Mouse (Mus musculus) erythroblast, adult 5-6 weeks (primary cell): ENCODE results near the gene Dck. TPM values are rescaled to one million over a fixed set of nuclear protein-coding genes. Genes with fewer than 3 reads are reported as not detected.
"Not testable (repeated sequence)": the region's sequence is repeated elsewhere in the genome, so short reads cannot be mapped to it uniquely, and the experiment has no call there.

Experiments used
- ATAC-seq: replicated peaks from 2 replicates; pipeline ENCODE4 v1.8.0; 2016; ENCODE audit warnings: moderate number of reproducible peaks, mild to moderate bottlenecking, moderate TSS enrichment, inconsistent platforms; ENCODE audit not compliant: poor library complexity, low FRiP score, severe bottlenecking
- total RNA-seq, 2 experiments: library from RNA; stranded (forward) in 1 of 2; stranded (reverse) in 1 of 2; fragments of 150-400 nt in 1 of 2; fragments of 200-764, 138-1000 nt in 1 of 2; gene quantifications; 2 replicates each; pipeline versions ENCODE4 v1.2.3 to v1.2.4; 2015 to 2017; ENCODE audit warnings: low replicate concordance in 2 of 2

Dck gene
- 66.0 and 106 TPM in 2 replicates for total RNA-seq (2015; ENCODE audit: low replicate concordance)
- total RNA-seq (2017; ENCODE audit: low replicate concordance) = 75.0 and 113 TPM in 2 replicates

DNA sequence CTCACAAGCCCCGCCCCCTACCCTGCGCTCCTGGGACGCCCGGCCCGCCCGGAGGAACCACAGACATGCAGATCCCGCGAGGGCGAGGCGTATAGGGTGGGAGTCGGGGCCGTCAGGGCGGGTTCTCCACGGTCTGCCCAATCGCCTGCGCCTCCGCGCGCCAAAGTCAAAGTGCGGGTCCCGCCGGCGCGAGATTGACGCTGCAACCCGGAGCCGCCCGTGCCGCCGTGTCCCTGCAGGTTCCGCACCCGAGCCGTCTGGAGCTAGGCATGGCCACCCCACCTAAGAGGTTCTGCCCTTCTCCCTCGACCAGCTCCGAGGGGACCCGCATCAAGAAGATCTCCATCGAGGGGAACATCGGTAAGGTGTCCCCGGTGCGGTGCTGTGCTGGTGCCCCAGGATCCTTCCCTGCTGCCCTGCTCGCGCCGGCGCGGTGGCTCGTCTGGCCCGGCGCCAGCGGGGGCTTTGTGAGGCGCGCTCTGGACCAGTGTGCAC is at the start of gene Dck:
Dck (plus strand) TSS at position 10 of the 495 bp plus-strand sequence.
- peak; percentile 89 for ATAC-seq

DNA sequence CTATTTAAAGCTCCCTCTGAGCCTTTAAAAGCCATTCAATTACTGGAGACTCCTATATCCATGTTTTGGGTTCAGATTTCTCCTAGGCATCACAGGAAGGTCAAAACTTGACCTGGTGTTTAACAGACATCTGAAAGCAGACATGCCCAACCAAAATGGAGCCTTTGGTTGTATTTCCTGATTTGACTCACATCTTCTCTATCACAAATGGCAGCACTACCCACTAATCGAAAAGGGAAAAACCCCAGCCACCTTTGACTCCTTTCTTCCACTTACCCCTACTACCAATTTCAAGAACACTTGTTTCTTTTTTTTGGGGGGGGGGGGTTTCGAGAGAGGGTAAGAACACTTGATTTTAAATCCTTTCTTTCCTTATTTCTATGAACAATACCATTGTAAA is 47.8 kb upstream of the Dck start:
- ATAC-seq = no peak

DNA sequence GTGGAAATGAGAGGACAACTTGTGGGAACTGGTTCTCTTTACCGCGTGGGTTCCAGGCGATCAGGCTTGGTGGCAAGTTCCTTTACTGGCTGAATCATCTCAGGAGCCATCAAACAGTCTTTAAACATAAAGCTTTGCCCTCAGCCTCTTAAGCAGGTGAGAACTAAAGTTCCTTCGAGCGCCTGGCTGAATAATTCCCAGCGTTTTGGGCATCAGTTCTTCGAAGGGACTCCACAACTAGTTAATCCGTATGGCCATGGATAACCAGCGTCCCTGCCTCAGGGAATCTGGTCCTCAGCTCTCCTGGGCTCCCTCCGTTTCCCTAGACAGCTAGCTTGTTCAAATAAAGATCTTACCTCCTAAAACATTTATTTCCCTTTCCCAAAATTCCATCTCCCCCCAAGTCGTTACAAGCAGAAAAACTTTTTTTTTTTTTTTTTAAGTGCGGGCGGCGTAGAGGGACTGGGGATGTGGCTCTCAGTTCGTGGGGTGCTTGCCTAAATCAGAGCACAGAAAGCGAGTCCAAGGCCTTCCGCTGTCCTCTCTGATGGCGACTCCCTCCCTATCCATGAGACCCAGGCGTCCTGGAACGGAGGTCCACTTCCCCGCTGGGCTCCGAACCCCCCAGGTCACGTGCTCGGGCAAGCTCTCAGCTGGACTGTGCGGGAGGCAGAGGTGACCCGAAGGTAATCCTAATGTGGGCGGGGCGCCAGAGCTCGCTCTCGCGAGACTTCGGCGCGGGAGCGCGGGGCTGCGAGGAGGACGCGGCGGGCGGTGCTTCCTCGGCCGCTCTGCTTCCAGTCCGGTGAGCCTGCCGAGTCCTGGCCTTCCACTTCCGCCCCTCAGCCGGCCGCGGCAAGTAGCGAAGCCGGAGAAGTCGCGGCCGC is 44.4 kb upstream of the Dck start, which contains the start of gene Mob1b:
Mob1b (plus strand) TSS at position 740 of the 887 bp plus-strand sequence.
- peak; percentile 86 for ATAC-seq

DNA sequence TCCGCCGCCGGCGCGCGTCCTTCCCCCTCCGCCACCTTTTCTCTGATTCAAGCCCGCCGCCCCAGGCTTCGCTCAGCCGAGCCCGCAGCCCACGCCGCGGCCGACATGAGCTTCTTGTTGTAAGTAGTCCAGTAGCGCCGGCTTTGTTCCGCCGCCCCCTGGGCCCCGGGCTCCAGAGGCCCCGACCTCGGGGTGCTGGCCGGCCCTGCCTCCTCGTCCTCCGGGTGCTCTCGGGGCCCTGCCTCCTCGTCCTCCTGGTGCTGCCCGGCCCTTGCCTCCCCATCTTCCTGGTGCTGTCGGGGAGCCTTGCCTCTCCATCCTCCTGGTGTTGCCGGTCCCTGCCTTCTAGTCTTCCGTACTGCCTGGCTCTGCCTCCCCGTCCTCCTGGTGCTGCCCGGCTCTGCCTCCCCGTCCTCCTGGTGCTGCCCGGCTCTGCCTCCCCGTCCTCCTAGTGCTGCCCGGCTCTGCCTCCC is 43.8 kb upstream of the Dck start:
- ATAC-seq = peak; percentile 5; the same call in 1 of the 2 replicates

DNA sequence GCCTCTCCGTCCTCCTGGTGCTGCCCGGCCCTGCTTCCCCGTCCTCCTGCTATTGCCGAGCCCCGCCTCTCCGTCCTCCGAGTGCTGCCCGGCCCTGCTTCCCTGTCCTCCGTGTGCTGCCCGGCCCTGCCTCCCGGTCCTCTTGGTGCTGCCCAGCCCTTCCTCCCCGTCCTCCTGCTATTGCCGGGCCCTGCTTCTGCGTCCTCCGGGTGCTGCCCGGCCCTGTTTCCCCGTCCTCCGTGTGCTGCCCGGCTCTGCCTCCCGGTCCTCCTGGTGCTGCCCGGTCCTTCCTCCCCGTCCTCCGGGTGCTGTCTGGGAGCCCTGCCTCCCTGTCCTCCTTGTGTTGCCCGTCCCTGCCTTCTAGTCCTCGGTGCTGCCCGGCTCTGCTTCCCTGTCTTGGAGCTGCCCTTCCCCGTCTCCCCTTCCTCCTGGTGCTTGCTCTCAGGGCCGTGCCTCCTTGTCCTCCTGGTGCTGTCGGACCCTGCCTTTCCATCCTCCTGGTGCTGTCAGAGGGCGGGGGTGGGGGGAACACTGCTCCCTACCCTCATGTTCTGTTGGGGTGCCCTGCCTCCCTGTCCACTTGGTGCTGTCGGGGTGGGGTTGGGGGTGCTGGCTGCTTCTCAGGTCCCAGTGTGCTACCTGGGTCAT is 43.1 kb upstream of the Dck start:
- peak; percentile 79 for ATAC-seq

DNA sequence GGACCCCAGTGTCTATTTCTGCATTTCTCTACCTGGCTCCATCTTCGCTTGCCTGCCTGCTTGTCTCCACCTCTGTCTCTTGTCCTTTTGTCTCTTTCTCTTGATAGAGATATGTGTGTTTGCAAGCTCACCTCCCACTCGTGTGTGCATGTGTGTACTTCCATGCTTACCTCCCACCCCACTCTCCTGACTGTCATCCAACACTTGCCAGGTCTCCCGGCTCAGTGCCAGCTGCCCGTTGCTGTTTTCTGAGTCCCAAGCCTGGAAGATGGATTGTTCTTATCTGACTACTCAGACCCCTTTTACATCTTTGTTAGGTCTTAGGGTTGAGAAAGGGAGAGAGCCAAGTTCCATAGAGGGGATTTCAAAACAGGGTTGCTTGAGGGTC is 42.6 kb upstream of the Dck start:
- ATAC-seq = no peak

DNA sequence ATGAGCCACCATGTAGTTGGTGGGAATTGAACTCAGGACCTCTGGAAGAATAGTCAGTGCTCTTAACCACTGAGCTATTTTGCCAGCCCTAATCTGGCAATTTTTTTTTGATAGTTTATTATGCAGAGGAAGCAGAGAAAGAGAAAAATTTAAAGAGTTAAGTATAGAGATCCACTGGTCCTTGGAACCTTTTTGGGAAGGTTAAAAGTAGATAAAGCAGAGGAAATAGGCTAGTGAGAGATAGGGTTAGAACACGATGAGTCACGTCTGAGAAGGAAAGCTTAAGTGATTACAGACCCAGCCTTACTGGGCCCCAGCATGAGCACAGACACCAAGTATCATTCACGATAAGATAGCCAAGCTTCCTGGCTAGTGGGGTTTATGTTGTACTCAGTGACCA is 40.8 kb upstream of the Dck start:
- peak; percentile 51 for ATAC-seq

DNA sequence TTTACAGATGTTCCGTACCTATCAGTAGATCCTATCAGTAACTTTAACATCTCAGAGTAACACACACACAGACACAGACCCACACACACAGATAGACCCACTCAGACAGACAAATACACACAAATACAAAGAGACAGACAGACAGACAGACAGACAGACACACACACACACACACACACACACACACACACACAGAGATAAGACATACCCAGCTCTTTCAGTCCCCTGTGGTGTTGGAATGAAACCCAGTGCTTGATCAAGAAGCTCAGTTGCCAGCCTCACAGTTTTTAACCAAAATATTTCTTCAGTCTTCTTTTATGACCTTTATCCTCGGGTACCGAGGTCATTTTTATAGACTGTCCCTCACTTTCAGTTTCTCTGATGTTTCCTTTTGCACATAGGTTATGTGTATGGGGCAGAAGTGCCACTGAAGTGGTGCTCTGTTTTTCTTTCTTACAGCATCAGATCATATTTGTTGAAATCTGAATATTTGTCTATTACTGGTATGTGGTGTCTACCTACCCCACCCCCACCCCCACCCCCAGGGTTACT is 37.1 kb upstream of the Dck start:
- ATAC-seq = no peak

DNA sequence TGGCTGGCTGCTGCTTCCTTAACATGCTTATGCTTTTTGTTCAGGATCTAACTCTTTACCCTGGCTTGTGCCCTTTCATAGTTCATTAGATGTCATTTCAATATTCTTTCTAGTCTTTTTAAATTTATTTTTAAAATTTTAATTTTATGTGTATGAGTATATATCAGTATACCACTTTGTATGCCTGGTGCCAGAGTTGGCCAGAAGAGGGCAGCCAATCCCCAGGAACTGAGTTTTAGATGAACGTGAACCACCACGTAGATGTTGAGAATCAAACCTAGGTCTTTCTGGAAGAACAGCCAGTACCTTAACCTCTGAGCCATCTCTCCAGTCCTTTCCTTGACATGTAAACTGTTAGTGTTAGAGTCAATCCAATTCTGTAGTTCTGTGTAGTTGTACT is 30.0 kb upstream of the Dck start:
- ATAC-seq = peak; percentile 91

DNA sequence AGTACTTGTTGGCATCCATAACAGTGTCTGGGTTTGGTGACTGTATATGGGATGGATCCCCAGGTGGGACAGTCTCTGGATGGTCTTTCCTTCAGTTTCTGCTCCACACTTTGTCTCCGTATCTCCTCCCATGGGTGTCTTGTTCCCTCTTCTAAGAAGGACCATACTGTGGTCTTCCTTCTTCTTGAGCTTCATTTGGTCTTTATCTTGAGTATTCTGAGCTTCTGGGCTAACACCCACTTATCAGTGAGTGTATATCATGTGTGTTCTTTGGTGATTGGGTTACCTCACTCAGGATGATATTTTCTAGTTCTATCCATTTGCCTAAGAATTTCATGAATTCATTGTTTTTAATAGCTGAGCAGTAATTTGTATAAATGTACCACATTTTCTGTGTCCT is 23.7 kb upstream of the Dck start:
- not testable (repeated sequence) for ATAC-seq

DNA sequence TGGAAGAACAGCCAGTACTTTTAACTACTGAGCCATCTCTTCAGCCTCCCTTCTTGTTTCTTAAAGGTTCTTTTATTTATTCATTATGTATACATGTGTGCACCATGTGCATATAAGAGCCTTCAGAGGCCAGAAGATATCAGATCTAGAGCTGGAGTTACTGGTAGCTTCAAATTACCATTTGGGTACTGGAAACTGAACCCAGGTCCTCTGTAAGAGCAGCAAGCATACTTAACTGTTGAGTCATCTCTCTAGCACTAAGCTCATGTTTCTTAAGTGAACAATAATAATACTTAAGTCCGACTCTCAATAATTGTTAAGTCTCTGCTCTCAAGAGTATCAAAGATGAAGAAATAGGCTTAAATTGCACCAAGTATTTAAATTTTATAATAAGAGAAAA is 17.0 kb upstream of the Dck start:
- no peak for ATAC-seq

DNA sequence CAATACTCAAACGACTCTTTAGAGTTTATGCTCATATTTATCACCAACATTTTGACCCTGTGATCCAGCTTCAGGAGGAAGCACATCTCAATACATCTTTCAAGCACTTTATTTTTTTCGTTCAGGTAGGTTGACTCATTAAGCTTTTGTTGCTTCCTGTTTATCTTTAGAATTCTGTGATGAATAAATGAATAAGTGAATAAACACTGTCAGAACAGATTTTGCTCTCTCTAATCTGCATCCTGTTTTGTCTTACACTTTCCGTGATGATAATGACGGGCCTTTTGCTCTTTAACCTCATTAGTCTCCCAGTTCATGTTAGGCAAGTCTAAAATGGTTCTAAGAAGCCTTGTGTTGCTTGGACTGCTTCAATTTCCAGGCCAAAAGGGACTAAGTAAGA is 11.6 kb upstream of the Dck start:
- no peak for ATAC-seq

DNA sequence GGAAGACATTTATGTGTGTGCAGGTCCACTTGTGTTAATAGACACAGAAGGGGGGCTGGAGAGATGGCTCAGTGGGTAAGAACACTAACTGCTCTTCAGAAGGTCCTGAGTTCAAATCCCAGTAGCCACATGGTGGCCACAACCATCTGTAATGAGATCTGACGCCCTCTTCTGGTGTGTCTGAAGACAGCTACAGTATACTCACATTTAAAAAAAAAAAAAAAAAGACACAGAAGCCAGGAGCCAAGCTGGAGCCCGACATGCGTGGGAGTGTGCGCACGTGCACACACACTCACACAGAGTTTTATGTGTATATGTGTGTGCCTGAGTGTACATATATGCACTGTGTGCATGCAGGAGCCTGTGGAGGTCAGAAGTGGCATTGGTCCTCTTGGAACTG is 2.2 kb upstream of the Dck start:
- ATAC-seq = no peak

DNA sequence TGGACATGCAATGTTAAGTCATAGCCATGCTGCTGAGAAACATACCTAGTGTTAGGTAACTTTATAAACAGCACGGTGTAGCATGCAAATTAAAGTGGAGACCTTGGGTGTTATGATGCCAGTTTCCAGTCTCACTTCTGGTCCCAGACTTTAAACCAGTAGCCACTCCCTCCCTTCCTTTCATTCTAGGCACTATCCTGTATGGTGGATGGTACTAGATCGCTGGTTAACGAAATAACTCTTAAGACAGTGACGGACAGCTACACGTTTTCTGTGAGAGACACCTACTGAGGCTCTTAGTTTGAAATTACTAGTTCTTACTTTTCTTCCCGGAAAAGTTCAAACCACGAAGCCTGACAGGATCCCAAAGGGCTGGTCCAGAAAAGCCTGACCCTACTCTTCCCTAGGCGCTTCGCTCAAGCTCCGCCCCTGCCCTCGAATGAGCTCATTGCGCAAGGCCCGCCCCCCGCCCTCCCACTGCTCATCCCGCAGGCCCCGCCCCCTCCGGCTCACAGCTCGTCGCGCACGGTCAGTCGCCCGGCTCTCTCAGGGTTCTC is 288 bp upstream of the Dck start:
- peak; percentile 47 for ATAC-seq

DNA sequence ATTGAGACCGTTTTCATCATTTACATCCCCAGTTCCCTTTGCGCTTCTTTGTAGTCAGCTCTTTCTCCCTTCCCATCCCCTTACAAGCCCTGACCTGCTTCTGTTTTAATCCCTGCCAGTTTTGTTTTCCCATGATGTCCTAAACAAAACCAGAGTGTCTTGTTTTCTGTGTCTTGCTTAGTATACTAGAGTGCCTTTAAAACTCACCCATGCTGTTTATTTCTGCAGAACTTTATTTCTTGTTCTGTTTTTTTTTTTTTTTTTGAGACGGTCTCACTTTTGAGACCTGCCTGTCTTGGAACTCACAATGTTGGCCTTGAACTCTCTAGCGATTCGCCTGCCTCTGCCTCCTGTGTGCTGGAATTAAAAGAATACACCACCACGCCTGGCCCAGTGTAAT is 791 bp downstream of the Dck start:
- ATAC-seq = no peak

DNA sequence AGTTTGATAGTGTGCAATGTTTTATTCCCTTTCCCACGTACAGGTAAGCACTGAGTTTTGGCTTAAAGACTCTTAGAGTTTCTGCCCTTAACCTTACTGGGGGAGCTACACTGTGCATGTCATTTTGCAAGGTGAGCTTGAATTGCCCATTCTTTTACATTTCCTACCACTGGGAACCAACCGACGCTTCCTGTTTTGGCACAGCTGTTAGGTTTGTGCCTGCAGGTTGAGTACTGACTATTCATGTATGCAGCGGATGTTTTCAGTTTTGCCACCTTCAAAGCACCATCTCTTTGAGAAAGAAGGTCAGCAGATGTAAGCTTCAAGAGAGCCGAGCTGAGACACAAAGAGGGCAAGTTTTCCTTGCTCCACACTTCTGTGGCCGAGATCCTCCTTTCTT is 1.3 kb downstream of the Dck start:
- no peak for ATAC-seq

DNA sequence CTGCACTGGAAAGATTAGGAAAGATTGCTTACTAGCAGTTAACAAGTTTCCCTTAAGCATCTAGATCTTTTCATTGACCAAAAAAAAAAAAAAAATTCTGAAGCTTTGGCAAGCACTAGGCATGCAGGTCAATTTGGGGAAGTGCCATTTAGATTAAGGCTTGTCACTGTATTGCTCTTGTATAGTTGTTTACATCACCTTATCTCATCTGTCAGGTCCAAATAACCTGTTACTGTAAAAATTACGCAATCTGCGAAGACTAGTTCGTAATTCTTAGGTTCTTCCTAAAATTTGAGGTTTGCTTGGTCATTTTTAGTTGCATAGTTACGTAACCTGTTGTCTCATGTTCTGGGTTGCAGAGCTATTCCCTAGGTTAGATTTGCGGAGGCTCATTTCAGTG is 2.1 kb downstream of the Dck start:
- 0 out of 2 replicates have a peak, but pooled peaks have one; percentile 21 for ATAC-seq

DNA sequence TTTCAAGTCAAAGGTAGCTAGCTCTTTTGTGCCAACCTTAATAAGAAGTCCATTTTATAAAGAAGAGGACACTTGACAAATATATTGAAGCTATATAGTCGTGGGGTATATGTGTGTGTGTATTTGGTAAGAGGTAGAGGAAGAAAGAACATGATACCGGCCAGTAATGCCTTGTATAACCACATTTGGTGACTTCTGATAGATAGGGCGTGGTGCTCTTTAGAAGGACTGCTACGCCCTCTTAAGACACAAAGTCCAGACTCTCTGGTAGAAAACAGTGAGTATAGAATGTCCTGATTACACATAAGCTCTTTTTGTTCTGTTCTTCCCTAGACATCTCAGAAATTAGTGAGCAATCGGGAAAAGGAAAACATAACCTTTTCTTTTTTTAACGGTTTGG is 3.4 kb downstream of the Dck start:
- peak; percentile 47 for ATAC-seq

DNA sequence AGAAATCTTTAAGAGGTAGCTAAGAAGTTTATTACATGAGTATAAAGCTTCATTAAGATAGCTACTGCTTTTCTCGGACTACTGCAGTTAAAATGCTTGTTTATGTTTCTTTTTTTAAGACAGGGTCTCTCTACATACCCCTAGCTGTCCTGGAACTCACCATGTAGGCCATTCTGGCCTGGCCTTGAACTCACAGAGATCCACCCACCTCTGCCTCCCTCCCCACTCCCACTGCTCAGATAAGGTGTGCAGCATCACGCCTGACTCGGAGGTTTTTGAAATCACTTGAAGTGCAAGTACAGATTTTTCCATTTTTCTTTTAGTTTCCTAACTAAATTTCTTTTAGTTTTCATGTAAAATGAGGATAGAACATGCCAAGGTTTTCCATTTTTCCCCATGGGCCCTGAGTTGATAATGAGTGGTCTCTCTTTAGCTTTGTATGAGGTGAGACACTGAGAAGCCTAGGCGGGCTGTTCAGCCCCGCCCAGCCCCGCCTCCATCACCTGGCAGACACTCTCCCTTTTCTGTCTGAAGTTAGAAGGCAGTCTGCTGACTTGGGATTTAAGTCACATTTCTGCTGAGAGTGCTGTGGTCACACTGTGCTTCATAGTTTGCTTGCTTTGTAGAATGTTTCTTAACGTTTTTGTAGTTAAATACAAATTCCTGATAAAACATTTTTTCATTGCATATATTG is 17.4 kb downstream of the Dck start:
- no peak for ATAC-seq

DNA sequence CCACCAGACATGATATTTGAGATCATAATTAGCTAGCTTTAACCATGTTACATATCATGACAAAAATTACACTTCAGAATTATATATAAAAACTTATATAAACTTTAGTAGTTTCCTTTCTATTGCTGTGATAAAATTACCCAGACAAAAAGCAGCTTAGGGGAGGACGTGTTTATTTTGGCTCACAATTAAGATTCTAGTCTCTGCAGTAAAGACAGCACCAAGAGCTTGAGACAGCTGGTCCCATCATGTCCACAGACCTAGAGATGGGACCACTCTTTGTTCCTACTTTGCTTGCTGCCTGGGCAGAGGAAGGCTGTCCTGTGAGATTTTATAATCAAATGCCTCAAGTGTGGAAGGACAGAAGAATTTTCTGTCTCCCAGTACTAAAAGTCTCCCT is 20.3 kb downstream of the Dck start:
- ATAC-seq = no peak
